Mouse (Mus musculus) heart, embryonic 12.5 days (tissue): ENCODE measurements around the gene Elovl2. TPM values are rescaled to one million over a fixed set of nuclear protein-coding genes. Genes with fewer than 3 reads are reported as not detected.

Experiments used
- ATAC-seq: fragments of 200-750 bp; cut with Nextera tagmentation; 2 replicates; pipeline ENCODE4 v1.8.0; 2017; ENCODE audit warnings: moderate TSS enrichment, moderate library complexity; ENCODE audit not compliant: insufficient number of reproducible peaks, low FRiP score
- H3K27ac ChIP-seq: fragments of 300-500 bp; sonication (generic); 2 replicates; pipeline ENCODE4 v1.5.1; 2016; ENCODE audit warnings: mild to moderate bottlenecking, moderate library complexity; ENCODE audit not compliant: poor library complexity, severe bottlenecking
- H3K27me3 ChIP-seq: fragments of 300-500 bp; sonication (generic); replicated peaks from 2 replicates; pipeline ENCODE4 v1.6.1; 2016; ENCODE audit warnings: mild to moderate bottlenecking, moderate library complexity
- H3K36me3 ChIP-seq: fragments of 300-500 bp; sonication (generic); 2 replicates; pipeline ENCODE4 v1.6.1; 2016; ENCODE audit warnings: mild to moderate bottlenecking, moderate library complexity
- H3K4me1 ChIP-seq: fragments of 300-500 bp; sonication (generic); replicated peaks from 2 replicates; pipeline ENCODE4 v1.6.1; 2016; ENCODE audit warnings: mild to moderate bottlenecking
- H3K4me2 ChIP-seq: fragments of 300-500 bp; sonication (generic); 2 replicates; pipeline ENCODE4 v1.6.1; 2016; ENCODE audit warnings: mild to moderate bottlenecking, moderate library complexity
- H3K4me3 ChIP-seq: fragments of 300-500 bp; sonication (generic); 2 replicates; pipeline ENCODE4 v1.5.1; 2016; ENCODE audit warnings: mild to moderate bottlenecking
- H3K9ac ChIP-seq: fragments of 300-500 bp; sonication (generic); 2 replicates; pipeline ENCODE4 v1.6.1; 2016; ENCODE audit warnings: mild to moderate bottlenecking, moderate library complexity
- H3K9me3 ChIP-seq: fragments of 300-500 bp; sonication (generic); replicated peaks from 2 replicates; pipeline ENCODE4 v1.6.1; 2016; ENCODE audit warnings: mild to moderate bottlenecking, moderate library complexity
- WGBS: fragments of 180-500 bp; shearing (Covaris S2); methylation state at CpG from one replicate; pipeline ENCODE4 v1.1.7; 2016; 5-methylcytosine and 5-hydroxymethylcytosine counted together
- polyA plus RNA-seq: library from polyadenylated mRNA; unstranded; fragments of >200 nt; fragmentation: Nextera tagmentation; extraction: Ambion mirVana; gene quantifications from 2 replicates; pipeline ENCODE4 v1.2.1, GENCODE M21; 2016

Elovl2 gene
- polyA plus RNA-seq, 1 experiment from 2014 or later, result 2.1 TPM

DNA sequence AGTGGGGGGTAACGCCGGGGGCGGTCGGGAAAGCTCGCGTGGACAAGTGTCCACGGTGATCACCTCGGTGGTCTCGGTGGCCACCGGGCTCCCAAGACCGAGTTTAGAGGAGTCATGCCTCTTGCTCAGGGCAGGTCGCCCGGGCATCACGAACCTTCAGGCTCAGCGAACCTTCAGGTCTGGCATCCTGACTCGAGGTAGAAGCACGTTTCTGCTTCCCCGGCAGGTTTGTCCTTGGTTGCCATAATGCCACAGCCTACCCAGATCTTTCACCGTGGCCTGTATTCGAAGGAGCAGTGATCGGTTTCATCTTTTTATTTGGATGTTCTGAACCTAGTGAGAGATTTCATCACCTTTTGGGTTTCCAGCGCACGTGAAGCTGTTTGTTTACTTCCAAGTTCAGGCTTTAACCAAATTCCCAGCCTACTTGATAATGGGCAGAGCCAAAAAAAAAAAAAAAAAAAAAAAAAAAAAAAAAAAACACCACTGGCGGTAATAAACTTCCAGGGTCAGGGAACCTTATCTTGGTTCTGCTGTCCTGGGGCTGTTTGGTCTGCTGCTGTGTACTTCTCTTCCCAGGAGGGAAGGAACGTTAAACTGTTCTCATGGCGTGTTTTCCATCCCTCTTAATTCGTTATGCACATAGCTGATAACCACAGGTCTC is 30.2 kb upstream of the Elovl2 start:
- Histone ChIP-seq H3K4me3 (peak overlapping the region; percentile 94), H3K27ac (peak overlapping the region; percentile 82)

DNA sequence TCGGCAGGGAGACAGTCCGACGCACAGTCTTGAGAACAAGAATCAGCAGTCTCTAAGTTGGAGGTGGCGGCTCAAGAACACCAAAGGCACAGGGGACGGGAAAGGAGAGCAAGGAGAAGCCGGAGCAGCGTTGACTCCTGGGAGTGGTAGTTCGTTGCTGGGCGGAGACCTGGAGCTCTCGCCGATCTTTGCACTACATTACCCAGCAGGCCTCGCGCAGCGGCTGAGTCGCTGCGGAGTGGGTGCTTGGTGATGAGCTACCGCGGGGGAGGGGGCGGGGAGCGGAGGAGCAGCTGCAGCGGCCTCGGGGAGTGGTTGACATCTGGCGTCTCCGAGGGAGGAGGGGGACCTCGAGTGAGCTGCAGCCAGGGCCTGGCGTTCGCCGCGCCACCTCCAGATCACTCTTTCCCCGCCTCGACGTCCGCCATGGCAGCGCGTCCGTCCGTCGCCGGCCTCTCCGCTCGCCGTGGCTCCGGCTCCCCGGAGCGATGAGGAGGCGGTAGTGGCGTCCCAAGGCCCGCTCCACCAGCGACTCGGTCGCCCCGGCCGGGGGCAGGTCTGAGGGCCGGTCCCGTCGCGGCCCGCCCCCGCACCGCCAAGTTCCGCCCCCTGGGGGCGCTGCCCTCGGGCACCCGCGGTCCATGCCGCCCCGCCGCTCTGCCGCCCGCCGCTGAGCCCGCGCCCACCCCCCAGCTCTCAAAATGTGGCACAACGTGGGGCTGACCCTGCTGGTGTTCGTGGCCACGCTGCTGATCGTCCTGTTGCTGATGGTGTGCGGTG is 29.5 kb upstream of the Elovl2 start, which contains the start of gene Smim13:
Gene Smim13, plus strand, starts transcription at position 307 of the 780 bp plus-strand sequence.
- Histone ChIP-seq H3K9me3 (no peaks in the 10 kb centered on the region), H3K4me2 (peak within 1 kb of the TSS; percentile 88), H3K9ac (peak within 1 kb of the TSS; percentile 89), H3K27me3 (no peaks in the 10 kb centered on the region), H3K36me3 (no peaks in the 10 kb centered on the region), H3K4me3 (peak within 1 kb of the TSS; percentile 94), H3K27ac (peak within 1 kb of the TSS; percentile 82), H3K4me1 (peaks cover 13% of the 10 kb centered on the region)
- ATAC-seq, result peak; percentile 96
- WGBS, result 1% methylated on average over 75 of the region's 78 CpGs

More for the DNA sequence above, 30.2 kb upstream of the Elovl2 start:
- Histone ChIP-seq H3K36me3 (no peaks in the 10 kb centered on the region), H3K4me2 (peak overlapping the region; percentile 88), H3K4me1 (peaks cover 13% of the 10 kb centered on the region), H3K27me3 (no peaks in the 10 kb centered on the region), H3K9me3 (no peaks in the 10 kb centered on the region), H3K9ac (peak overlapping the region; percentile 89)
- no peak for ATAC-seq
- WGBS, result under 1% methylated on average over 27 of the region's 27 CpGs

DNA sequence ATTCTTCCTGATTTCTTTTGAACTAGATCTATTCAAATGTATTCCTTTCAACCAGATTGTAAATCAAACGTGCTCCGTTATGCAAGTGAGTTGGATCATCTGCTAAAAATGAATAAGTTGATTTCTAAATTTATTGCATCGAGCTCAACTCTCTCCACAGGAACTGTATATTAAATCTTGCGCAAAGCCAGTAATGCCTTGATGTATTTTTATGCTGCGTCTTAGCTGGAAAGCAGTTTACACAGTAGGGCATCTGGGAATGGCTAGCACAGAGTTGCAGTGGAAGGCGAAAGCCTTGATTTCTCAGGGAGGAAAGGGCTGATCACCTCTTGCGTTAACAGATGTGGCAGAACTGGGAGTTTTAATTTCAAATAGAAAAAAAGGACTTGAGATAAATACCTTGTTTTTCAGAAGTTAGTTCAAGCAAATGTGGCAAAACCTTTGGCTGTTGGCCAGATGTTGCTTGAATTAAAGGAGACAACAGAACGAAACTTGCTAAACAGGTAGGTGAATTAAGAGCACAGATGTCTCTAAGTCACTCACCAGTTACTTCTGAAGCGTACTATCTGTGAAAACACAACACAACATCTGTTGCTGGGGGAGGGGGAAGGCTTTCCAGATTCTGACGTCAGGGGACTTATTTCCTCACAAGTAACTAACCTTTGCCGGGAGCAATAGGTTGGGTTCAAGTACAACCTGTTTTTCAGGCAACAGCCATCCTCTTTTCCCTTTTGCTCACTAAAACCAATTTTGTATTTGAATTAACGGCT is 28.7 kb upstream of the Elovl2 start:
- Histone ChIP-seq H3K9me3 (no peaks in the 10 kb centered on the region), H3K9ac (peak overlapping the region; percentile 68), H3K36me3 (no peaks in the 10 kb centered on the region), H3K27me3 (no peaks in the 10 kb centered on the region), H3K4me1 (peaks cover 16% of the 10 kb centered on the region), H3K27ac (peak overlapping the region; percentile 66; the same call in 1 of the 2 replicates), H3K4me2 (peak overlapping the region; percentile 88), H3K4me3 (peak overlapping the region; percentile 94)
- 0 out of 2 replicates have a peak, but pooled peaks have one; percentile 1 for ATAC-seq
- 40% methylated on average over 12 of the region's 12 CpGs for WGBS

- peaks cover 5% of the 10 kb centered on the region; the same call in 1 of the 2 replicates for H3K27me3 ChIP-seq
- whole genome bisulfite sequencing, result 38% methylated on average over 6 of the region's 6 CpGs
- peaks cover 6% of the 10 kb centered on the region for H3K4me1 ChIP-seq
- H3K36me3 ChIP-seq, result no peaks in the 10 kb centered on the region
- no peak overlapping the region for H3K4me2 ChIP-seq
- H3K27ac ChIP-seq, result no peak overlapping the region
- peaks cover 4% of the 10 kb centered on the region; the same call in 1 of the 2 replicates for H3K9me3 ChIP-seq
- H3K9ac ChIP-seq, result no peak overlapping the region
- ATAC-seq, result no peak
- H3K4me3 ChIP-seq, result no peak overlapping the region
These were observed 24.2 kb upstream of the Elovl2 start for GRCm38 (mm10) chr13:41244306-41244830.

DNA sequence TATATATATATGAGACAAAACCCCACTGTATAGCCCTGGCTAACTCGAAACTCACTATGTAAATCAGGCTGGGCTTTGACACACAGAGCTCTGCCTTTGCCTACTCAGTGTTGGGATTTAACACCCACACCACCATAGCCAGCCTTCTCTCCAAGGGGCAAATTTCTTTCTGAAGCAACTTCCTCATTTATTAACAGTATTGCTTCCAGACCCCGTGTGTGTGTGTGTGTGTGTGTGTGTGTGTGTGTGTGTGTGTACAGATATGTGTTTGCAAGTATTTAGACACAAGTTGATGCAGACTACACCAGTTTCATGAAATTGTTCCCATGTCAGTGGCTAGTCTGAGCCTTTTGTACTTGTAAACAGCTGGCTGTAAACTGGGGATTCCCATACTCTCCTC is 21.4 kb upstream of the Elovl2 start:
- H3K36me3 ChIP-seq, result no peaks in the 10 kb centered on the region
- H3K27me3 ChIP-seq, result peaks cover 5% of the 10 kb centered on the region; the same call in 1 of the 2 replicates
- H3K4me2 ChIP-seq, result no peak overlapping the region
- WGBS, result 49% methylated on average over 2 of the region's 2 CpGs
- peaks cover 4% of the 10 kb centered on the region; the same call in 1 of the 2 replicates for H3K9me3 ChIP-seq
- H3K9ac ChIP-seq, result no peak overlapping the region
- no peak for ATAC-seq
- H3K4me1 ChIP-seq, result peaks cover 3% of the 10 kb centered on the region; the same call in 1 of the 2 replicates
- H3K27ac ChIP-seq, result no peak overlapping the region
- no peak overlapping the region for H3K4me3 ChIP-seq

DNA sequence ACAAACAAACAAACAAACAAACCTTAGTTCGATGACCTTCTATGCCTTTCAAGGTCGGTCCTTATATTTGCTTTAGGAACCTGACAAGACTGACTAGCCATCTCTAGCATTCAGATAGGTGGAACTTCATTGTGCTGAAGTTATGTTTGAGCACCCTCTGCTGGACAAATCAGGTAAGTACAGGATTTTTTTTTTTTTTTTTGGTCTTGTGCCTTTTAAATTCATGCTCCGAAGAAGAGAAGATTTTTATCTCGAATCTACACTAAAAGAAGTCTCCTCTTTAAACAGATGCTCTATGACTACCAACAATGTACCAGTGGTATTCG is 18.6 kb upstream of the Elovl2 start:
- Histone ChIP-seq H3K4me3 (no peak overlapping the region), H3K36me3 (no peaks in the 10 kb centered on the region), H3K4me2 (no peak overlapping the region), H3K27ac (no peak overlapping the region), H3K27me3 (peaks cover 5% of the 10 kb centered on the region; the same call in 1 of the 2 replicates), H3K9me3 (peaks cover 4% of the 10 kb centered on the region; the same call in 1 of the 2 replicates), H3K4me1 (no peaks in the 10 kb centered on the region), H3K9ac (no peak overlapping the region)
- WGBS, result 7% methylated on average over 5 of the region's 5 CpGs
- ATAC-seq, result no peak

DNA sequence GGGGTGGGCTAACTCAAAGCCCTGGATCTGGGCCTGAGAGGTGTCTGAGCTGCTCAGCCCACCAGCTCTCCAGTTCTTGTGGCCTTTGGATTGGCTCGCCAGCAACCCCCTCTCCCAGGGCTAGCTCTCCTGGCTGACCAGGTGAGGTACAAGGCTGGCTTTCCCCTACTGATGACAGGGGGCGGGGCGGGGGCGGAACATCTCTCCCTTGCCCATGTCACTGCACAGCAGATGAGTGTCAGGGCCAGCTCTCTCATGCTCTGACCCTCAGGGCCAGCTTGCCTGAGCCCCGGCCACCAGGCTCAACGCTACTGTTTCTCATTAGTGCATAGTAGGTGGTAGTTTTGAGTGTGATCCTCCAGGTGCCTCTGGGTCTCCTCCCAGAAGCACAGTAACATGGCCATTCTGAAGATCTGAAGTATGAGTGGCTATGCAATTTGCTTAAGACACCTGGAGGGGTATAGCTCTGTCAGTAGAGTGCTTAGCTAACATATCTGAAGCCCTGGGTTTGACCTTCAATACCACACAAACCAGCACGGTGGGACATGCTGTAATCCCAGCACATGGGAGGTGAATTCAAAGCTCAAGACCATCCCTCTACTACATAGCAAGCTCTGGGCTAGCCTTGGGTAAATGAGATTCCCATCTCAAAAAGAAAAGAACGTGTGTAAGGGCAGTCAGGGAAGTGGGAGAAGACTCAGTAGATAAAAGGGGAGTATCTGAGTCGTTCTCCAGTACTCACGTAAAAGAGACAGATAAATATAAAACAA is 18.0 kb upstream of the Elovl2 start:
- Histone ChIP-seq H3K27ac (no peak overlapping the region), H3K9me3 (peaks cover 4% of the 10 kb centered on the region; the same call in 1 of the 2 replicates), H3K27me3 (peaks cover 5% of the 10 kb centered on the region; the same call in 1 of the 2 replicates), H3K4me2 (no peak overlapping the region), H3K9ac (no peak overlapping the region), H3K4me3 (no peak overlapping the region), H3K36me3 (no peaks in the 10 kb centered on the region), H3K4me1 (no peaks in the 10 kb centered on the region)
- 66% methylated on average over 10 of the region's 10 CpGs for WGBS
- no peak for ATAC-seq

DNA sequence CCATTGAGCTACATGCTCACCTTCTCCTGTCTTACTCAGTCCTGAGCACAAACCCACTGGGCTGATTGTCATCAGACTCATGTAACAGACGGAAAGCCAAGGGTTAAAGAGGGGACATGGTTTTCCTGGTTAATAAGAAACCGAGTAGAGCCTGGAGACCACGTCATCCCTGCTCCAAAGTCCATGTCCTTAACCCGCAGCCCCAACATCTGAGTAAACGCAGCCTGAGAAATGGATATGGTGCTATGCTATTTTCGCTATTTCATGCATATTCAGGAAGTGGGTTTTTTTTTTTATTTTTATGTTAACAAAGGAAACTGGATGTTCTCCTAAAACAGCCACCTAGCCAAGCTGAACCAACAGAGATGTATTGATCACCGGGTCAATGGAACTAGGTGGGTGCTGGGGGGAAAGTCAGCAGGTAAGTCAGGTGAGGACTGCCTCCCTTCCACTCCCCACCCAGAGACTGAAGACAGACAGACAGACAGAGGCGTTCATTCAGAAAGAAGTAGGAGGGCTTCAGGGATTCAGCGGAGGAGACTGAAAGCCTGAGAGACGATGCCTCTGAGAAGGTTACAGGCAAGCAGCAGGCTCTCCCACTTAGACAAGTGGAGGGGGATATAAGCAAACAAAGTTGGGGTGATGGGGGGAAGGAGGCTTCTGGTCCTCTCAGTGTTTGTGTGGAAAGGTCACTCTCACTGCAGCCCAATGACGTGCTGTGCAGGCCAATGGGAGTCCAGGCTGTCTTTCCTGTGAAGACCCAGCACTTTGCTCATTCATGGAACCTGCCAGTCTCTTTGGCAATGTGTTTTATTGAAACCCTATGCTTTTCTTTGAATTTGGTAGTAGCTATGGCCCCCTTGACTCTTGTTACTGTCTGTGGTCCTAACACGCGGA is 15.9 kb upstream of the Elovl2 start:
- Histone ChIP-seq H3K4me3 (no peak overlapping the region), H3K9ac (no peak overlapping the region), H3K4me1 (no peaks in the 10 kb centered on the region), H3K4me2 (no peak overlapping the region), H3K9me3 (no peaks in the 10 kb centered on the region), H3K36me3 (no peaks in the 10 kb centered on the region), H3K27me3 (peaks cover 5% of the 10 kb centered on the region; the same call in 1 of the 2 replicates), H3K27ac (no peak overlapping the region)
- 71% methylated on average over 13 of the region's 13 CpGs for WGBS
- ATAC-seq, result no peak

DNA sequence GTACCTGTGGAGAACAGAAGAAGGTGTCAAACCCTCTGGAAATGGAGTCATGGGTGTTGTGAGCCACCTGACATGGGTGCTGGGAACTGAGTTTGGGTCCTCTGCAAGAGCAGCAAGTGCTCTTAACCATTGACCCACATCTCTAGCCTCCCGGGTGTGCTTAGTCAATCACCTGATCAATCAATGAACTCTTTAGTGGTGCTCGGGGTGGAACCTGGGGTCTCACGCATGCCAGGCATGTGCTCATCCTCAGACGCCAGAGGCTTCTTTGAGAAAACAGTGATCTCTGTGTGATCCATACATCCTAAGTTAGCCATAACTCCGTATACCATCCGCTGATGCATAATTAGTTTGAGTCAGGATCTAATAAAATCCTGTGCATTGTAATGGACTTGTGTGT is 15.0 kb upstream of the Elovl2 start:
- H3K27ac ChIP-seq, result no peak overlapping the region
- H3K4me2 ChIP-seq, result no peak overlapping the region
- no peaks in the 10 kb centered on the region for H3K4me1 ChIP-seq
- peaks cover 5% of the 10 kb centered on the region; the same call in 1 of the 2 replicates for H3K27me3 ChIP-seq
- H3K4me3 ChIP-seq, result no peak overlapping the region
- ATAC-seq, result no peak
- no peaks in the 10 kb centered on the region for H3K9me3 ChIP-seq
- no peak overlapping the region for H3K9ac ChIP-seq
- WGBS, result 82% methylated on average over 6 of the region's 6 CpGs
- no peaks in the 10 kb centered on the region for H3K36me3 ChIP-seq
